Mouse (Mus musculus) left cerebral cortex, postnatal 25 days (tissue): ENCODE data around the gene Wdr13. TPM values are rescaled to one million over a fixed set of nuclear protein-coding genes. Genes with fewer than 3 reads are reported as not detected.

Source experiments
- total RNA-seq, 2 experiments: library from RNA; stranded (reverse); gene quantifications; 2 replicates each; pipeline ENCODE4 v1.2.3; 2021

Gene Wdr13
- total RNA-seq, 2 experiments from 2014 or later = 189 to 222 TPM

Other genes with a start within 250 kb of the Wdr13 start
- gene Slc35a2, start 248.9 kb downstream of the Wdr13 start, total RNA-seq = 10 to 100 TPM; 46.6 to 47.4 TPM
- gene Pqbp1, start 233.6 kb downstream of the Wdr13 start, total RNA-seq = 10 to 100 TPM; 77.7 to 86.6 TPM
- gene Timm17b, start 233.5 kb downstream of the Wdr13 start, total RNA-seq = 10 to 100 TPM; 19.1 to 21.7 TPM
- gene Gm10491, start 225.1 kb downstream of the Wdr13 start, total RNA-seq = not detected
- gene Gm10490, start 223.3 kb downstream of the Wdr13 start, total RNA-seq = not detected
- 100 to 1,000 TPM; 397 to 420 TPM for gene Pcsk1n, start 213.1 kb downstream of the Wdr13 start, total RNA-seq
- gene Eras, start 204.3 kb downstream of the Wdr13 start, total RNA-seq = not detected
- gene Hdac6, start 185.0 kb downstream of the Wdr13 start, total RNA-seq = 10 to 100 TPM; 49.9 to 50.4 TPM
- not detected for gene Gata1, start 154.8 kb downstream of the Wdr13 start, total RNA-seq
- not detected for gene Glod5, start 114.4 kb downstream of the Wdr13 start, total RNA-seq
- gene Suv39h1, start 58.1 kb downstream of the Wdr13 start, total RNA-seq = 10 to 100 TPM; 22.3 to 26.5 TPM
- gene Was, start 42.4 kb downstream of the Wdr13 start, total RNA-seq = 1 to 10 TPM; 1.1 to 1.5 TPM
- gene Rbm3, start 13.0 kb upstream of the Wdr13 start, total RNA-seq = 100 to 1,000 TPM in 1 of 2 experiments, 10 to 100 TPM in 1; 97.4 to 123 TPM
- gene Tbc1d25, start 43.3 kb upstream of the Wdr13 start, total RNA-seq = 10 to 100 TPM; 15.8 to 16.6 TPM
- gene Ebp, start 60.6 kb upstream of the Wdr13 start, total RNA-seq = 10 to 100 TPM; 35.6 to 41.4 TPM
- gene Porcn, start 73.6 kb upstream of the Wdr13 start, total RNA-seq = 10 to 100 TPM; 74.0 to 75.2 TPM
- 10 to 100 TPM; 20.2 to 25.9 TPM for gene Ftsj1, start 119.5 kb upstream of the Wdr13 start, total RNA-seq
- 1 to 10 TPM; 7.3 to 9.0 TPM for gene Slc38a5, start 138.2 kb upstream of the Wdr13 start, total RNA-seq
- gene Ssxb10, start 194.5 kb upstream of the Wdr13 start, total RNA-seq = not detected
- gene Ssxb9, start 234.1 kb upstream of the Wdr13 start, total RNA-seq = not detected